Mouse (Mus musculus): Measurements from ENCODE around the gene Tmem132b. TPM values are rescaled to one million over a fixed set of nuclear protein-coding genes. Genes with fewer than 3 reads are reported as not detected.

Tmem132b gene
- polyA plus RNA-seq, 1 experiment from 2014 or later, result 0.42 TPM

- no peak overlapping the region for H3K4me2 ChIP-seq
- no peak overlapping the region for H3K4me3 ChIP-seq (ENCODE audit: low read depth, low read length)
- H3K27ac ChIP-seq (ENCODE audit: low read depth, low read length), result no peak overlapping the region
- no peak overlapping the region for H3K9ac ChIP-seq (ENCODE audit: low read length)
- peak; percentile 14 for DNase-seq (ENCODE audit: low spot score, missing footprints)
- no peaks in the 10 kb centered on the region for H3K9me3 ChIP-seq (ENCODE audit: control insufficient read depth, low read length)
- no peaks in the 10 kb centered on the region; the same call in 1 of the 2 replicates for H3K4me1 ChIP-seq (ENCODE audit: control insufficient read depth, insufficient read depth, low read length)
- H3K36me3 ChIP-seq (ENCODE audit: control insufficient read depth, insufficient read depth, low read length), result no peaks in the 10 kb centered on the region
- no peak for ATAC-seq (ENCODE audit: low FRiP score)
- 86% methylated on average over 13 of the region's 13 CpGs for WGBS
- no peaks in the 10 kb centered on the region for H3K27me3 ChIP-seq (ENCODE audit: control insufficient read depth, insufficient read depth, low read length)
Observed at GRCm38 (mm10) chr5:125578661-125579060, 47.1 kb downstream of the Tmem132b start.

- no peak overlapping the region for H3K27ac ChIP-seq (ENCODE audit: low read depth, low read length)
- no peak overlapping the region for H3K4me3 ChIP-seq (ENCODE audit: low read depth, low read length)
- H3K9ac ChIP-seq (ENCODE audit: low read length), result no peak overlapping the region
- H3K36me3 ChIP-seq (ENCODE audit: control insufficient read depth, insufficient read depth, low read length), result no peaks in the 10 kb centered on the region
- ATAC-seq (ENCODE audit: low FRiP score) (no peak), DNase-seq (ENCODE audit: low spot score, missing footprints) (peak; percentile 1)
- WGBS, result 56% methylated on average over 4 of the region's 4 CpGs
- no peaks in the 10 kb centered on the region for H3K27me3 ChIP-seq (ENCODE audit: control insufficient read depth, insufficient read depth, low read length)
- no peaks in the 10 kb centered on the region; the same call in 1 of the 2 replicates for H3K4me1 ChIP-seq (ENCODE audit: control insufficient read depth, insufficient read depth, low read length)
- H3K4me2 ChIP-seq, result no peak overlapping the region
- no peaks in the 10 kb centered on the region for H3K9me3 ChIP-seq (ENCODE audit: control insufficient read depth, low read length)
Observed at GRCm38 (mm10) chr5:125579153-125579552, 47.6 kb downstream of the Tmem132b start.

GRCm38 (mm10) chr5:125583298-125583697, 51.7 kb downstream of the Tmem132b start:
- Histone ChIP-seq H3K4me1 (ENCODE audit: control insufficient read depth, insufficient read depth, low read length) (no peaks in the 10 kb centered on the region), H3K4me2 (no peak overlapping the region), H3K4me3 (ENCODE audit: low read depth, low read length) (no peak overlapping the region), H3K36me3 (ENCODE audit: control insufficient read depth, insufficient read depth, low read length) (no peaks in the 10 kb centered on the region), H3K27ac (ENCODE audit: low read depth, low read length) (no peak overlapping the region), H3K9ac (ENCODE audit: low read length) (no peak overlapping the region), H3K27me3 (ENCODE audit: control insufficient read depth, insufficient read depth, low read length) (no peaks in the 10 kb centered on the region), H3K9me3 (ENCODE audit: control insufficient read depth, low read length) (no peaks in the 10 kb centered on the region)
- WGBS, result 81% methylated on average over 2 of the region's 2 CpGs
- DNase-seq (ENCODE audit: low spot score, missing footprints) (peak; percentile 39), ATAC-seq (ENCODE audit: low FRiP score) (no peak)

DNA sequence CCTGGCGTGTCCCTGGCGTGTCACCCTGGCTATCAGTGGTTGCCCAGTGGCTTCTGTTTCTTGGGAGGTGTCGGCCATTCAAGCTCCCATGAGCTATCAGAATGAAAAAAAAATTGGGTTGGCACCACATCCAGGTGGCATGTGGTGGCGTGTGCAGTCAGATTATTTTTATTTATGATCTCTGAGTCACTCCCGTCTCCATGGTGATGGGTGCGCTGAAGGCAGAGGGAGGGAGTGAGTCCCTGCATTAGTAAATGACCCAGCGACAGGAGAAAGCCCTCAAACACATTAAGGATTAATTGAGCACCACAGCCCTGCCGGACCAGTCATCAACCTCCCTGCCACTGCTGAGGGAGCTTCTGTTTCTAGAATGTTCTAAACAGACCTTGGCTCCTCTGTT, 52.3 kb downstream of the Tmem132b start:
- Histone ChIP-seq H3K27ac (ENCODE audit: low read depth, low read length) (no peak overlapping the region), H3K27me3 (ENCODE audit: control insufficient read depth, insufficient read depth, low read length) (no peaks in the 10 kb centered on the region), H3K9ac (ENCODE audit: low read length) (no peak overlapping the region), H3K36me3 (ENCODE audit: control insufficient read depth, insufficient read depth, low read length) (no peaks in the 10 kb centered on the region), H3K4me2 (no peak overlapping the region), H3K4me3 (ENCODE audit: low read depth, low read length) (no peak overlapping the region), H3K4me1 (ENCODE audit: control insufficient read depth, insufficient read depth, low read length) (no peaks in the 10 kb centered on the region), H3K9me3 (ENCODE audit: control insufficient read depth, low read length) (no peaks in the 10 kb centered on the region)
- WGBS, result 79% methylated on average over 8 of the region's 8 CpGs
- ATAC-seq (ENCODE audit: low FRiP score) (no peak), DNase-seq (ENCODE audit: low spot score, missing footprints) (peak; percentile 62)

DNA sequence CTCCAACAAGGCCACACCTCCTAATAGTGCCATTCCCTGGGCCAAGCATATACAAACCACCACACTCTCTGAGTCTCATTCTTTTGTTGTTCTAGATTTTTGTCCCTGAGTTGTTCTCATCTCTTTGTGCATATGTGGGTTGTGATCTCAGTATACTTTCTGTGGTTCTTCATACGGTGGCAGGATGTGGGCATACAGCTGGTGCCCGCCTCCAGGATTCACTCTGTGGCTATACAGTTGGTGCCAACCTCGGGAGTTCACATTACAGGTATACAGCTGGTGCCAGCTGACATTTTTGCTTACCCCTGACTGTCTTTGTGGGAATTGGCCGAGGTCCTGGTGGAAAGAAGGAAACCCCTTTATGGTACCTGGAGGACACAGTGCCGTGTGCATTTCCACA, 53.6 kb downstream of the Tmem132b start:
- no peaks in the 10 kb centered on the region for H3K27me3 ChIP-seq (ENCODE audit: control insufficient read depth, insufficient read depth, low read length)
- 82% methylated on average over 5 of the region's 5 CpGs for WGBS
- no peak overlapping the region for H3K4me3 ChIP-seq (ENCODE audit: low read depth, low read length)
- H3K4me2 ChIP-seq, result no peak overlapping the region
- no peaks in the 10 kb centered on the region for H3K36me3 ChIP-seq (ENCODE audit: control insufficient read depth, insufficient read depth, low read length)
- no peak for ATAC-seq (ENCODE audit: low FRiP score)
- no peak overlapping the region for H3K27ac ChIP-seq (ENCODE audit: low read depth, low read length)
- no peak overlapping the region for H3K9ac ChIP-seq (ENCODE audit: low read length)
- DNase-seq (ENCODE audit: low spot score, missing footprints), result no peak
- H3K4me1 ChIP-seq (ENCODE audit: control insufficient read depth, insufficient read depth, low read length), result peaks cover 6% of the 10 kb centered on the region
- H3K9me3 ChIP-seq (ENCODE audit: control insufficient read depth, low read length), result no peaks in the 10 kb centered on the region

- 69% methylated on average over 7 of the region's 7 CpGs for WGBS
- H3K4me3 ChIP-seq (ENCODE audit: low read depth, low read length), result no peak overlapping the region
- no peaks in the 10 kb centered on the region for H3K36me3 ChIP-seq (ENCODE audit: control insufficient read depth, insufficient read depth, low read length)
- H3K9me3 ChIP-seq (ENCODE audit: control insufficient read depth, low read length), result no peaks in the 10 kb centered on the region
- H3K27ac ChIP-seq (ENCODE audit: low read depth, low read length), result no peak overlapping the region
- H3K4me2 ChIP-seq, result no peak overlapping the region
- DNase-seq (ENCODE audit: low spot score, missing footprints) (peak; percentile 81), ATAC-seq (ENCODE audit: low FRiP score) (peak; percentile 26; the same call in 1 of the 2 replicates)
- no peaks in the 10 kb centered on the region for H3K27me3 ChIP-seq (ENCODE audit: control insufficient read depth, insufficient read depth, low read length)
- no peak overlapping the region for H3K9ac ChIP-seq (ENCODE audit: low read length)
- H3K4me1 ChIP-seq (ENCODE audit: control insufficient read depth, insufficient read depth, low read length), result peaks cover 6% of the 10 kb centered on the region
Observed at GRCm38 (mm10) chr5:125588203-125588602, 56.6 kb downstream of the Tmem132b start.

GRCm38 (mm10) chr5:125588876-125589667, 57.5 kb downstream of the Tmem132b start:
- ATAC-seq (ENCODE audit: low FRiP score) (peak; percentile 93), DNase-seq (ENCODE audit: low spot score, missing footprints) (peak; percentile 93)
- Histone ChIP-seq H3K9ac (ENCODE audit: low read length) (peak overlapping the region; percentile 58), H3K4me3 (ENCODE audit: low read depth, low read length) (peak overlapping the region; percentile 36), H3K27ac (ENCODE audit: low read depth, low read length) (no peak overlapping the region), H3K4me2 (peak overlapping the region; percentile 58), H3K9me3 (ENCODE audit: control insufficient read depth, low read length) (no peaks in the 10 kb centered on the region), H3K27me3 (ENCODE audit: control insufficient read depth, insufficient read depth, low read length) (no peaks in the 10 kb centered on the region), H3K4me1 (ENCODE audit: control insufficient read depth, insufficient read depth, low read length) (peaks cover 6% of the 10 kb centered on the region), H3K36me3 (ENCODE audit: control insufficient read depth, insufficient read depth, low read length) (no peaks in the 10 kb centered on the region)
- 4% methylated on average over 18 of the region's 18 CpGs for WGBS

DNA sequence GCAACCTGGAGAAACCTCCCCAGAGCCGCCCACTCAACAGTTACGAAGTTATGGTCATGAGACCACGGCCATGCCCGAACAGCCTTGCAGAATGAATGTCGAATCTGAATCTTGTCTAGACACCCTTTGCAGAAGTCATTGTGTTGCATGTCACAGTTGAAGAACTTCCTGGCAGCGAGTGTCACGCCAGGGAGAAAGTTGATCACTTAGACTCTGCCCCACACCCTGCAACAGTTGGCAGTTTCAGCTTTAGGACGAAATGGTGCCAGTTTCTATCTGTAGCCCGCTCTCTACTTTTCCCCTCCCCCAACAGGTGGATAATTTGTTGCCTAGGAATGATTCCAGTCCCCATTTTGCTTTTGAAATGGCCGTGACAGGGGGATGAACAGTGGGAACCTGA, 66.5 kb downstream of the Tmem132b start:
- no peak overlapping the region for H3K4me2 ChIP-seq
- 84% methylated on average over 10 of the region's 10 CpGs for WGBS

GRCm38 (mm10) chr5:125607146-125607545, 75.6 kb downstream of the Tmem132b start:
- Histone ChIP-seq H3K4me1 (ENCODE audit: control insufficient read depth, insufficient read depth, low read length) (0 out of 2 replicates have a peak, but pooled peaks cover 3% of the 10 kb centered on the region), H3K4me2 (no peak overlapping the region), H3K27ac (ENCODE audit: low read depth, low read length) (no peak overlapping the region), H3K9ac (ENCODE audit: low read length) (no peak overlapping the region), H3K36me3 (ENCODE audit: control insufficient read depth, insufficient read depth, low read length) (no peaks in the 10 kb centered on the region), H3K4me3 (ENCODE audit: low read depth, low read length) (no peak overlapping the region), H3K27me3 (ENCODE audit: control insufficient read depth, insufficient read depth, low read length) (no peaks in the 10 kb centered on the region), H3K9me3 (ENCODE audit: control insufficient read depth, low read length) (no peaks in the 10 kb centered on the region)
- 84% methylated on average over 12 of the region's 12 CpGs for WGBS
- DNase-seq (ENCODE audit: low spot score, missing footprints), result no peak
- no peak for ATAC-seq (ENCODE audit: low FRiP score)

More for the DNA sequence above, 66.5 kb downstream of the Tmem132b start:
- H3K9ac ChIP-seq (ENCODE audit: low read length), result no peak overlapping the region
- no peak overlapping the region for H3K4me3 ChIP-seq (ENCODE audit: low read depth, low read length)
- no peaks in the 10 kb centered on the region for H3K27me3 ChIP-seq (ENCODE audit: control insufficient read depth, insufficient read depth, low read length)
- no peaks in the 10 kb centered on the region for H3K9me3 ChIP-seq (ENCODE audit: control insufficient read depth, low read length)
- no peak for DNase-seq (ENCODE audit: low spot score, missing footprints)
- H3K27ac ChIP-seq (ENCODE audit: low read depth, low read length), result no peak overlapping the region
- no peak for ATAC-seq (ENCODE audit: low FRiP score)
- 0 out of 2 replicates have a peak, but pooled peaks cover 3% of the 10 kb centered on the region for H3K4me1 ChIP-seq (ENCODE audit: control insufficient read depth, insufficient read depth, low read length)
- H3K36me3 ChIP-seq (ENCODE audit: control insufficient read depth, insufficient read depth, low read length), result no peaks in the 10 kb centered on the region

Measured in midbrain, embryonic 11.5 days (tissue).